Comparison of ENCODE assay signal across 7 mouse cellular contexts in genomic region chr2:119300819-119301493, GRCm38 (mm10). TPM values are rescaled to one million over a fixed set of nuclear protein-coding genes. Genes with fewer than 3 reads are reported as not detected.
DNase-seq lines count a peak whose midpoint lies in the region; ATAC-seq and TF ChIP-seq lines count a peak whose summit lies in the region.

No protein-coding gene starts in this region.

- no peaks in the 10 kb centered on the region; the same call in 1 of the 2 replicates for H3K79me2 ChIP-seq in heart, adult 2 months (replicated peaks; ENCODE audit: control insufficient read depth, insufficient read depth, low read length)

- H3K4me1 ChIP-seq in spleen, adult 2 months (ENCODE audit: control insufficient read depth, insufficient read depth, insufficient read length) = peaks cover 13% of the 10 kb centered on the region; the same call in 1 of the 2 replicates
- H3K4me1 ChIP-seq in heart, adult 2 months (ENCODE audit: control insufficient read depth, insufficient read depth, low read length) = peaks cover 22% of the 10 kb centered on the region
- H3K4me1 ChIP-seq in lung, embryonic 14.5 days (ENCODE audit: insufficient read depth) = peaks cover 11% of the 10 kb centered on the region
- H3K4me1 ChIP-seq in stomach, embryonic 16.5 days (ENCODE audit: control insufficient read depth, insufficient read depth, low read length) = peaks cover 25% of the 10 kb centered on the region

- H3K9ac ChIP-seq in heart, adult 2 months (ENCODE audit: low read depth, low read length) = peak overlapping the region; percentile 3
- H3K9ac ChIP-seq in lung, embryonic 14.5 days = no peak overlapping the region
- peak overlapping the region; percentile 59 for H3K9ac ChIP-seq in stomach, embryonic 16.5 days (ENCODE audit: low read length)

- 16% methylated on average over 7 of the region's 7 CpGs for WGBS in spleen, adult 2 months
- 32% methylated on average over 7 of the region's 7 CpGs for WGBS in heart, adult 2 months
- 47% methylated on average over 7 of the region's 7 CpGs for WGBS in lung, embryonic 14.5 days
- WGBS in stomach, embryonic 16.5 days = 43% methylated on average over 7 of the region's 7 CpGs

- H3K4me3 ChIP-seq in spleen, adult 2 months (ENCODE audit: extremely low read depth, insufficient read depth, insufficient read length) = no peak overlapping the region
- peak overlapping the region; percentile 29; the same call in 1 of the 2 replicates for H3K4me3 ChIP-seq in heart, adult 2 months
- no peak overlapping the region for H3K4me3 ChIP-seq in lung, embryonic 14.5 days (ENCODE audit: low read depth, low read length)
- no peak overlapping the region for H3K4me3 ChIP-seq in stomach, embryonic 16.5 days (replicated peaks; ENCODE audit: low read length)

- no peak for TF ChIP-seq POLR2A in spleen, adult 2 months (IDR thresholded peaks at IDR 0.05; ENCODE audit: low read depth, low read length)
- no peak; the same call in 1 of the 2 replicates for TF ChIP-seq POLR2A in heart, adult 2 months (IDR thresholded peaks at IDR 0.05; ENCODE audit: insufficient read depth, low read depth, low read length)

- H3K27ac ChIP-seq in spleen, adult 2 months (ENCODE audit: insufficient read depth, low read length) = peak overlapping the region; percentile 51
- peak overlapping the region; percentile 95 for H3K27ac ChIP-seq in heart, adult 2 months
- H3K27ac ChIP-seq in lung, embryonic 14.5 days (ENCODE audit: low read depth) = peak overlapping the region; percentile 60; the same call in 1 of the 2 replicates
- H3K27ac ChIP-seq in stomach, embryonic 16.5 days (ENCODE audit: low read length) = peak overlapping the region; percentile 84; the same call in 1 of the 2 replicates

- peak; percentile 84 for TF ChIP-seq EP300 in heart, adult 2 months (IDR thresholded peaks at IDR 0.05; ENCODE audit: insufficient read depth, low read depth, low read length)

- no peaks in the 10 kb centered on the region for H3K9me3 ChIP-seq in lung, embryonic 14.5 days (ENCODE audit: low read depth, low read length)
- H3K9me3 ChIP-seq in stomach, embryonic 16.5 days (replicated peaks; ENCODE audit: control insufficient read depth, low read length) = no peaks in the 10 kb centered on the region

- H3K36me3 ChIP-seq in spleen, adult 2 months (ENCODE audit: control insufficient read depth, insufficient read depth, low read length) = peaks cover 14% of the 10 kb centered on the region
- peaks cover 4% of the 10 kb centered on the region; the same call in 1 of the 2 replicates for H3K36me3 ChIP-seq in heart, adult 2 months (ENCODE audit: control insufficient read depth, insufficient read depth, low read length)
- H3K36me3 ChIP-seq in lung, embryonic 14.5 days (ENCODE audit: insufficient read depth) = peaks cover 36% of the 10 kb centered on the region
- H3K36me3 ChIP-seq in stomach, embryonic 16.5 days (ENCODE audit: control insufficient read depth, insufficient read depth, low read length) = peaks cover 11% of the 10 kb centered on the region; the same call in 1 of the 2 replicates

- no peaks in the 10 kb centered on the region for H3K27me3 ChIP-seq in spleen, adult 2 months (ENCODE audit: control insufficient read depth, insufficient read depth, low read length)
- no peaks in the 10 kb centered on the region for H3K27me3 ChIP-seq in heart, adult 2 months (ENCODE audit: control insufficient read depth, insufficient read depth, low read length)
- no peaks in the 10 kb centered on the region for H3K27me3 ChIP-seq in lung, embryonic 14.5 days (ENCODE audit: insufficient read depth, low read length)
- H3K27me3 ChIP-seq in stomach, embryonic 16.5 days (ENCODE audit: control insufficient read depth, insufficient read depth, low read length) = no peaks in the 10 kb centered on the region

- DNase-seq in spleen, adult 2 months (ENCODE audit: low read depth in 1 of 2, low spot score in 2 of 2) = no peak
- no peak for DNase-seq in spleen, adult 12 weeks (ENCODE audit: low spot score)
- DNase-seq in heart, adult 2 months = peak; percentile 72 to 78
- DNase-seq in kidney, adult 11 months = peak; percentile 57
- no peak for DNase-seq in lung, embryonic 14.5 days
- no peak for DNase-seq in spleen, postnatal 14 days (ENCODE audit: low spot score in 2 of 2)

- intact Hi-C loops in heart, adult 2 months (cut with DNase I) = loop anchor here (1.0 kb wide), 2 partner anchors 26 to 37 kb away; no protein-coding TSS in a partner anchor

- peak overlapping the region; percentile 50 for H3K4me2 ChIP-seq in lung, embryonic 14.5 days
- H3K4me2 ChIP-seq in stomach, embryonic 16.5 days (ENCODE audit: low read depth, low read length) = peak overlapping the region; percentile 51

- TF ChIP-seq CTCF in spleen, adult 2 months (IDR thresholded peaks at IDR 0.05; ENCODE audit: extremely low read depth, insufficient read depth, insufficient read length, insufficient replicate concordance) = no peak
- TF ChIP-seq CTCF in heart, adult 2 months (IDR thresholded peaks at IDR 0.05) = no peak
- TF ChIP-seq CTCF in lung, embryonic 14.5 days (IDR thresholded peaks at IDR 0.05; ENCODE audit: low read depth) = no peak

- ATAC-seq in lung, embryonic 14.5 days (ENCODE audit: insufficient read depth) = 0 out of 2 replicates have a peak, but pooled peaks have one; percentile 2
- ATAC-seq in stomach, embryonic 16.5 days (ENCODE audit: insufficient read depth, low FRiP score) = peak; percentile 20; the same call in 1 of the 2 replicates

RNA-seq across cellular contexts. Expression of gene Vps18, which starts 12.4 kb away (rescaled TPM):
- 19.3 and 24.1 TPM in 2 replicates for polyA plus RNA-seq in spleen, adult 2 months (2012; rRNA removed)
- 10 to 100 TPM; 12.2 TPM for total RNA-seq in heart, adult 2 months (2021)
- 10.2 and 12.6 TPM in 2 replicates for polyA plus RNA-seq in heart, adult 2 months (2012; rRNA removed)
- polyA plus RNA-seq in lung, embryonic 14.5 days (2014; fragmentation: Nextera tagmentation; extraction: Ambion mirVana) = 15.9 and 17.5 TPM in 2 replicates
- 17.5 and 19.8 TPM in 2 replicates for polyA plus RNA-seq in stomach, embryonic 16.5 days (2015; fragmentation: Nextera tagmentation; extraction: Ambion mirVana)

RNA-seq across cellular contexts. Expression of gene Dll4, which starts 24.6 kb away (rescaled TPM):
- 5.6 and 6.2 TPM in 2 replicates for polyA plus RNA-seq in spleen, adult 2 months (2012; rRNA removed)
- total RNA-seq in heart, adult 2 months (2021) = 10 to 100 TPM; 13.7 to 15.8 TPM
- 22.0 and 35.8 TPM in 2 replicates for polyA plus RNA-seq in heart, adult 2 months (2012; rRNA removed)
- polyA plus RNA-seq in lung, embryonic 14.5 days (2014; fragmentation: Nextera tagmentation; extraction: Ambion mirVana) = 8.1 and 10.0 TPM in 2 replicates
- polyA plus RNA-seq in stomach, embryonic 16.5 days (2015; fragmentation: Nextera tagmentation; extraction: Ambion mirVana) = 6.8 and 8.2 TPM in 2 replicates

RNA-seq across cellular contexts. Expression of gene Rhov, which starts 29.9 kb away (rescaled TPM):
- 0.15 and 0.38 TPM in 2 replicates for polyA plus RNA-seq in spleen, adult 2 months (2012; rRNA removed)
- total RNA-seq in heart, adult 2 months (2021) = not detected
- 0.12 TPM in 1 of 2 replicates, not detected in the other for polyA plus RNA-seq in heart, adult 2 months (2012; rRNA removed)
- 0.11 and 0.24 TPM in 2 replicates for polyA plus RNA-seq in lung, embryonic 14.5 days (2014; fragmentation: Nextera tagmentation; extraction: Ambion mirVana)
- 30.2 and 34.5 TPM in 2 replicates for polyA plus RNA-seq in stomach, embryonic 16.5 days (2015; fragmentation: Nextera tagmentation; extraction: Ambion mirVana)

RNA-seq across cellular contexts. Expression of gene Chac1, which starts 50.1 kb away (rescaled TPM):
- 1.9 and 2.9 TPM in 2 replicates for polyA plus RNA-seq in spleen, adult 2 months (2012; rRNA removed)
- 10 to 100 TPM in 1 of 2 experiments, 1 to 10 TPM in 1; 5.6 to 13.7 TPM for total RNA-seq in heart, adult 2 months (2021)
- 6.2 and 8.1 TPM in 2 replicates for polyA plus RNA-seq in heart, adult 2 months (2012; rRNA removed)
- 0.64 and 0.70 TPM in 2 replicates for polyA plus RNA-seq in lung, embryonic 14.5 days (2014; fragmentation: Nextera tagmentation; extraction: Ambion mirVana)
- polyA plus RNA-seq in stomach, embryonic 16.5 days (2015; fragmentation: Nextera tagmentation; extraction: Ambion mirVana) = 1.5 and 2.4 TPM in 2 replicates

Comparison
In these comparisons a context has a peak if more than half of its experiments do, and no peak if none do; other contexts are left out.
1. DNase-seq: peak in heart, adult 2 months (2 of 2) and kidney, adult 11 months (single experiment); none in spleen, adult 2 months (0 of 2), spleen, adult 12 weeks (single experiment), lung, embryonic 14.5 days (single experiment) and spleen, postnatal 14 days (0 of 2).
2. RNA of gene Rhov, which starts 29.9 kb away (polyA plus RNA-seq): 30.2 to 34.5 TPM in stomach, embryonic 16.5 days; 0.11 to 0.24 TPM in lung, embryonic 14.5 days, 0.15 to 0.38 TPM in spleen, adult 2 months and 0.12 TPM in heart, adult 2 months; every median in the first group is over 10 times any median in the second.
3. Peak in every context shown above with its lines, with median percentiles within 50 percentile points of each other: H3K27ac ChIP-seq.